Mouse (Mus musculus) small intestine, adult 2 months (tissue): ENCODE results near the gene Paqr4.

ENCODE experiments used
- CTCF ChIP-seq: fragments of 200-500 bp; IDR thresholded peaks from 2 replicates; pipeline ENCODE4 v1.5.1; 2012; ENCODE audit warnings: low read depth, mild to moderate bottlenecking, control low read depth, inconsistent platforms, low read length, moderate library complexity, mixed read lengths; ENCODE audit not compliant: insufficient replicate concordance, insufficient read length; ENCODE audit errors: extremely low read depth
- POLR2A ChIP-seq: fragments of 200-500 bp; IDR thresholded peaks from 2 replicates; pipeline ENCODE4 v1.6.1; 2012; ENCODE audit warnings: low read depth, mild to moderate bottlenecking, control low read depth, inconsistent platforms, low read length, moderate library complexity

DNA sequence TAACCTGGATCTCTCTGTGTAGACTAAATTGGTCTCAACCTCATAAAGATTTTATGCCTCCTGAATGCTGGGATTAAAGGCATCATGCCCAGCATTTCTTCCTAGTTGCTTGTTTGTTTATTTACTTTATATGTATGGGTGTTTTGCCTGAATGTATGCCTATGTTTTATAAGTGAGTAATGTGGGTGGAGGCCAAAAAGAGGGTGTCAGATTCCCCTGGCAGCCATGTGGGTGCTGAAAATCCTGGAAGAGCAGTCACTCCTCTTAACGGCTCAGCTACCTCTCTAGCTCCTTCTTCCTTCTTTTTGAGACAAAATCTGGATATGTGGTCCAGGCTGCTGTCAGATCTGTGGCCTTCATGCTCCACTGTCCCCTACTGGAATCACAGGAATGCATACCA, 10.2 kb downstream of the Paqr4 start:
- TF ChIP-seq CTCF = no peak
- no peak for TF ChIP-seq POLR2A
